Mouse (Mus musculus) spleen, adult 10 weeks (tissue): ENCODE measurements around the gene Anxa8. TPM values are rescaled to one million over a fixed set of nuclear protein-coding genes. Genes with fewer than 3 reads are reported as not detected.

ENCODE experiments used
- polyA plus RNA-seq: library from polyadenylated mRNA; stranded (reverse); fragments of 350-450 nt; fragmentation: Illumina TruSeq; extraction: RNeasy Lipid Tissue Mini Kit (QIAGEN cat#74804); gene quantifications from one replicate; pipeline ENCODE4 v1.2.3, GENCODE M21; 2015; ENCODE audit warnings: low replicate concordance; ENCODE audit not compliant: insufficient read depth

Gene Anxa8
- polyA plus RNA-seq = 0.48 TPM

DNA sequence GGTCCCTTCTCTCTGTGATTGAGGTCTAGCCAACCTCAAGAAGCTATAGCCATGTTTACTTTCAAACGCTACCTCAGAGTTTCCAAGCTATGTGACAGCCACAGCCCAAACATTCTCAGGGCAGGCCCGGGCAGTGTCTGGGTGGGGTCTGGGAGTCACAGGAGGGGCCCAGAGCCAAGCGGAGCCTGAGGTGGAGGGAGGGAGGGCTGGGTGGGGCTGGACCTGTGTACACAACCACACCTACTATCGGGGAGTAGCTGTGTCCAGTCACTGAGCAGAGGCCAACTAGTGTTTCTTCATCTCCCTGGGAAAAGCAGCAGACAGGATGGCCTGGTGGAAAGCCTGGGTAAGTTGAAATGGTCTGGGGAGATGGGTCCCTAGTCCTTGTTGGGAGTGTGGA is at the start of gene Anxa8:
Gene Anxa8 (plus strand): TSS at position 251 of the 400 bp plus-strand sequence.

DNA sequence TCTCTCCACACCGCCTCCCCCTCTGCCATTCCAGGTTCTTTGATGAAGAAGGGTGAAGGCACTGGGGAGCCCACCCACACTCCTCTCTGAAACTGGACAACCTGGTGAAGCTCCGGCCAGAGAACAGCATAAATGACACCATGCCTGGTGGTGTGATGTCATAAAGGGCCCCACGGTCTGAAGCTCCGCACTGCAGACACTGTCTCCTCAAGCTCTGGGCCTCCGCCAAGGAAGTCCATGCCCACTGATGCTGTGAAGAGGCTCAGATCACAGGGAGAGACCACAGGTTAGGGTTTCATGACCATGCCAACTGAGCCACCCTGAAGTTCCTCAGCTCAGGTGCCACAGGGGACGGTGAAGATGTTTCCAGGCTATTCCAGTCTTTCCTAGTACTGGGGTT is 33.3 kb upstream of the Anxa8 start, which contains the start of gene Antxrl:
Gene Antxrl (plus strand): TSS at position 192 of the 400 bp plus-strand sequence.

GRCm38 (mm10) chr14:34102601-34103000 is 16.8 kb downstream of the Anxa8 start, which contains the start of gene A630023A22Rik:
TSS of gene A630023A22Rik (minus strand) at chr14:34102754.

Other genes with a start within 250 kb of the Anxa8 start
- 6.9 TPM for gene Gdf10, start 162.4 kb upstream of the Anxa8 start, polyA plus RNA-seq
- 0.07 TPM for gene Gdf2, start 144.9 kb upstream of the Anxa8 start, polyA plus RNA-seq
- gene Rbp3, start 132.0 kb upstream of the Anxa8 start, polyA plus RNA-seq = not detected
- gene Zfp488, start 107.2 kb upstream of the Anxa8 start, polyA plus RNA-seq = 0.06 TPM
- gene Gm30083, start 70.8 kb upstream of the Anxa8 start, polyA plus RNA-seq = not detected
- gene Gm5460, start 69.2 kb upstream of the Anxa8 start, polyA plus RNA-seq = not detected
- not detected for gene Antxrl, start 33.3 kb upstream of the Anxa8 start, polyA plus RNA-seq
- gene A630023A22Rik, start 16.8 kb downstream of the Anxa8 start, polyA plus RNA-seq = not detected
- gene Npy4r, start 66.5 kb downstream of the Anxa8 start, polyA plus RNA-seq = not detected
- 0.14 TPM for gene Gprin2, start 115.7 kb downstream of the Anxa8 start, polyA plus RNA-seq
- gene Syt15, start 133.6 kb downstream of the Anxa8 start, polyA plus RNA-seq = 3.2 TPM
- 16.9 TPM for gene Shld2, start 224.5 kb downstream of the Anxa8 start, polyA plus RNA-seq
- gene Glud1, start 224.7 kb downstream of the Anxa8 start, polyA plus RNA-seq = 213 TPM